Mouse (Mus musculus) mouse embryonic stem cell (cell line): ENCODE measurements around the gene Gtf2a1l.

Experiments used
- in situ Hi-C, 2 experiments: fragments of 300-500 bp; cut with MboI; formaldehyde crosslinking; loops; 1 replicate in 1 of 2; 3 replicates in 1 of 2; pipeline ENCODE4 v1.14.3; 2019 to 2020; ENCODE audit warnings: low sequenced_read_pairs in 2 of 2, low pct_unique_long_range_greater_than_20kb in 1 of 2, mixed read lengths in 1 of 2; ENCODE audit not compliant: unreplicated experiment in 1 of 2

Gtf2a1l gene

GRCm38 (mm10) chr17:88668452-88668851 lies at the start of gene Gtf2a1l:
Gene Gtf2a1l (plus strand): TSS chr17:88668660.
- in situ Hi-C loops = no loop called here

- in situ Hi-C loops = no loop called here
Measured at GRCm38 (mm10) chr17:88620935-88621334, 47.5 kb upstream of the Gtf2a1l start.

- in situ Hi-C loops = no loop called here
Measured at GRCm38 (mm10) chr17:88621374-88621773, 47.1 kb upstream of the Gtf2a1l start.

- in situ Hi-C loops = no loop called here
Measured at GRCm38 (mm10) chr17:88622711-88623110, 45.7 kb upstream of the Gtf2a1l start.

GRCm38 (mm10) chr17:88624386-88624785 lies 44.1 kb upstream of the Gtf2a1l start:
- in situ Hi-C loops = no loop called here

GRCm38 (mm10) chr17:88625350-88625749 lies 43.1 kb upstream of the Gtf2a1l start:
- in situ Hi-C loops = loop anchor here in 1 of 2 experiments (25.0 kb wide), 1 partner anchor 363 kb away; no protein-coding TSS in a partner anchor

GRCm38 (mm10) chr17:88625931-88626330 lies 42.5 kb upstream of the Gtf2a1l start:
- in situ Hi-C loops = loop anchor here in 1 of 2 experiments (25.0 kb wide), 1 partner anchor 364 kb away; no protein-coding TSS in a partner anchor

GRCm38 (mm10) chr17:88626347-88626811 lies 42.1 kb upstream of the Gtf2a1l start:
- in situ Hi-C loops = loop anchor here in 1 of 2 experiments (25.0 kb wide), 1 partner anchor 364 kb away; no protein-coding TSS in a partner anchor

- in situ Hi-C loops = loop anchor here in 1 of 2 experiments (25.0 kb wide), 1 partner anchor 365 kb away; no protein-coding TSS in a partner anchor
Measured at GRCm38 (mm10) chr17:88627150-88627549, 41.3 kb upstream of the Gtf2a1l start.

- in situ Hi-C loops = loop anchor here in 1 of 2 experiments (25.0 kb wide), 1 partner anchor 367 kb away; no protein-coding TSS in a partner anchor
Measured at GRCm38 (mm10) chr17:88628676-88629380, 39.6 kb upstream of the Gtf2a1l start.

GRCm38 (mm10) chr17:88629381-88629759 lies 39.1 kb upstream of the Gtf2a1l start:
- in situ Hi-C loops = loop anchor here in 1 of 2 experiments (25.0 kb wide), 1 partner anchor 367 kb away; no protein-coding TSS in a partner anchor

- in situ Hi-C loops = loop anchor here in 1 of 2 experiments (25.0 kb wide), 1 partner anchor 368 kb away; no protein-coding TSS in a partner anchor
Measured at GRCm38 (mm10) chr17:88629931-88630553, 38.4 kb upstream of the Gtf2a1l start.

- in situ Hi-C loops = loop anchor here in 1 of 2 experiments (25.0 kb wide), 1 partner anchor 368 kb away; no protein-coding TSS in a partner anchor
Measured at GRCm38 (mm10) chr17:88630554-88630948, 37.9 kb upstream of the Gtf2a1l start.

GRCm38 (mm10) chr17:88632631-88633030 lies 35.8 kb upstream of the Gtf2a1l start:
- in situ Hi-C loops = loop anchor here in 1 of 2 experiments (25.0 kb wide), 1 partner anchor 370 kb away; no protein-coding TSS in a partner anchor

- in situ Hi-C loops = loop anchor here in 1 of 2 experiments (25.0 kb wide), 1 partner anchor 374 kb away; no protein-coding TSS in a partner anchor
Measured at GRCm38 (mm10) chr17:88636076-88636475, 32.4 kb upstream of the Gtf2a1l start.

- in situ Hi-C loops = loop anchor here in 1 of 2 experiments (25.0 kb wide), 1 partner anchor 374 kb away; no protein-coding TSS in a partner anchor
Measured at GRCm38 (mm10) chr17:88636587-88636986, 31.9 kb upstream of the Gtf2a1l start.

GRCm38 (mm10) chr17:88641012-88641411 lies 27.4 kb upstream of the Gtf2a1l start:
- in situ Hi-C loops = loop anchor here in 1 of 2 experiments (25.0 kb wide), 1 partner anchor 379 kb away; no protein-coding TSS in a partner anchor

GRCm38 (mm10) chr17:88641836-88642235 lies 26.6 kb upstream of the Gtf2a1l start:
- in situ Hi-C loops = loop anchor here in 1 of 2 experiments (25.0 kb wide), 1 partner anchor 380 kb away; no protein-coding TSS in a partner anchor

GRCm38 (mm10) chr17:88644876-88645275 lies 23.6 kb upstream of the Gtf2a1l start:
- in situ Hi-C loops = loop anchor here in 1 of 2 experiments (25.0 kb wide), 1 partner anchor 383 kb away; no protein-coding TSS in a partner anchor
